Mouse (Mus musculus) hindbrain, embryonic 13.5 days (tissue): Measurements from ENCODE around the gene Dazap2. TPM values are rescaled to one million over a fixed set of nuclear protein-coding genes. Genes with fewer than 3 reads are reported as not detected.
"Not testable (repeated sequence)": the region's sequence is repeated elsewhere in the genome, so short reads cannot be mapped to it uniquely, and the experiment has no call there.

Experiments used
- ATAC-seq: fragments of 200-750 bp; cut with Nextera tagmentation; 2 replicates; pipeline ENCODE4 v1.8.0; 2017; ENCODE audit warnings: moderate TSS enrichment; ENCODE audit not compliant: low FRiP score
- H3K27ac ChIP-seq: fragments of 300-500 bp; sonication (generic); 2 replicates; pipeline ENCODE4 v1.5.1; 2015; ENCODE audit warnings: inconsistent platforms, mild to moderate bottlenecking, moderate library complexity
- H3K27me3 ChIP-seq: fragments of 300-500 bp; sonication (generic); 2 replicates; pipeline ENCODE4 v1.6.1; 2015; ENCODE audit warnings: mild to moderate bottlenecking, inconsistent platforms
- H3K36me3 ChIP-seq: fragments of 300-500 bp; sonication (generic); 2 replicates; pipeline ENCODE4 v1.6.1; 2015; ENCODE audit warnings: mild to moderate bottlenecking, inconsistent platforms
- H3K4me1 ChIP-seq: fragments of 300-500 bp; sonication (generic); replicated peaks from 2 replicates; pipeline ENCODE4 v1.6.1; 2015; ENCODE audit warnings: inconsistent platforms
- H3K4me2 ChIP-seq: fragments of 300-500 bp; sonication (generic); 2 replicates; pipeline ENCODE4 v1.6.1; 2015; ENCODE audit warnings: inconsistent platforms, mild to moderate bottlenecking, moderate library complexity
- H3K4me3 ChIP-seq: fragments of 300-500 bp; sonication (generic); 2 replicates; pipeline ENCODE4 v1.5.1; 2015; ENCODE audit warnings: mild to moderate bottlenecking, inconsistent platforms
- H3K9ac ChIP-seq: fragments of 300-500 bp; sonication (generic); 2 replicates; pipeline ENCODE4 v1.6.1; 2015; ENCODE audit warnings: mild to moderate bottlenecking, inconsistent platforms
- H3K9me3 ChIP-seq: fragments of 300-500 bp; sonication (generic); 2 replicates; pipeline ENCODE4 v1.6.1; 2016; ENCODE audit warnings: inconsistent platforms
- WGBS: fragments of 180-500 bp; shearing (Covaris S2); methylation state at CpG from one replicate; pipeline ENCODE4 v1.1.7; 2015; 5-methylcytosine and 5-hydroxymethylcytosine counted together
- polyA plus RNA-seq: library from polyadenylated mRNA; unstranded; fragments of >200 nt; fragmentation: Nextera tagmentation; extraction: Ambion mirVana; gene quantifications from 2 replicates; pipeline ENCODE4 v1.2.1, GENCODE M21; 2015

Gene Dazap2
- polyA plus RNA-seq, 1 experiment from 2014 or later = 150 TPM

- Histone ChIP-seq H3K4me2 (no peak overlapping the region), H3K36me3 (peaks cover 66% of the 10 kb centered on the region), H3K27ac (no peak overlapping the region), H3K4me1 (no peaks in the 10 kb centered on the region), H3K27me3 (no peaks in the 10 kb centered on the region), H3K4me3 (no peak overlapping the region), H3K9ac (no peak overlapping the region), H3K9me3 (no peaks in the 10 kb centered on the region)
- 71% methylated on average over 8 of the region's 8 CpGs for WGBS
- no peak for ATAC-seq
These were observed 24.7 kb upstream of the Dazap2 start for GRCm38 (mm10) chr15:100590436-100590835.

DNA sequence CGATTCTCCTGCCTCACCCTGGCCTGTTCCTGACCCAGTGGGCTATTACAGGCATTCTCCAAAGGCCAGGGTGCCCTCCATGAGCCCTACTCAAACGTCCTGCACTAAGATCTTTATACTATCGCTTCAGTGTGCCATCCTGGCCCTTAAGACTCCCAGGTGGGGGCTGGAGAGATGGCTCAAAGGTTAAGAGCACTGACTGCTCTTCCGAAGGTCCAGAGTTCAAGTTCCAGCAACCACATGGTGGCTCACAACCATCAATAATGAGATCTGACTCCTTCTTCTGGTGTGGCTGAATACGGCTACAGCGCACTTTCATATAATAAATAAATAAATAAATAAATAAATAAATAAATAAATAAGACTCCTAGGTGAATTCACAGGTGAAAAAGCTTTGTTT, 22.3 kb upstream of the Dazap2 start:
- Histone ChIP-seq H3K4me1 (no peaks in the 10 kb centered on the region), H3K36me3 (peaks cover 42% of the 10 kb centered on the region), H3K4me2 (no peak overlapping the region), H3K27ac (no peak overlapping the region), H3K9me3 (no peaks in the 10 kb centered on the region), H3K27me3 (no peaks in the 10 kb centered on the region), H3K9ac (no peak overlapping the region), H3K4me3 (no peak overlapping the region)
- ATAC-seq = no peak
- 83% methylated on average over 6 of the region's 6 CpGs for WGBS

- Histone ChIP-seq H3K4me3 (peak overlapping the region; percentile 80), H3K9me3 (no peaks in the 10 kb centered on the region), H3K27me3 (peaks cover 14% of the 10 kb centered on the region; the same call in 1 of the 2 replicates), H3K4me2 (peak overlapping the region; percentile 80), H3K36me3 (peaks cover 7% of the 10 kb centered on the region), H3K4me1 (peaks cover 19% of the 10 kb centered on the region), H3K9ac (peak overlapping the region; percentile 95), H3K27ac (peak overlapping the region; percentile 91)
- ATAC-seq = no peak
- WGBS = 29% methylated on average over 9 of the region's 9 CpGs
These were observed 16.8 kb upstream of the Dazap2 start for GRCm38 (mm10) chr15:100598287-100598882.

- peak overlapping the region; percentile 80 for H3K4me3 ChIP-seq
- no peaks in the 10 kb centered on the region for H3K9me3 ChIP-seq
- peaks cover 18% of the 10 kb centered on the region; the same call in 1 of the 2 replicates for H3K27me3 ChIP-seq
- peak overlapping the region; percentile 80 for H3K4me2 ChIP-seq
- no peak for ATAC-seq
- H3K27ac ChIP-seq = peak overlapping the region; percentile 91
- peak overlapping the region; percentile 95 for H3K9ac ChIP-seq
- H3K36me3 ChIP-seq = peaks cover 4% of the 10 kb centered on the region
- peaks cover 19% of the 10 kb centered on the region for H3K4me1 ChIP-seq
- WGBS = 0% methylated on average over 12 of the region's 12 CpGs
These were observed 16.3 kb upstream of the Dazap2 start for GRCm38 (mm10) chr15:100598883-100599275.

GRCm38 (mm10) chr15:100599276-100600046, 15.7 kb upstream of the Dazap2 start, which contains the start of gene Pou6f1:
Pou6f1 (minus strand) TSS chr15:100599984.
- peaks cover 20% of the 10 kb centered on the region for H3K4me1 ChIP-seq
- H3K9ac ChIP-seq = peak within 1 kb of the TSS; percentile 95
- 2% methylated on average over 67 of the region's 76 CpGs for WGBS
- peak; percentile 70 for ATAC-seq
- peak within 1 kb of the TSS; percentile 80 for H3K4me3 ChIP-seq
- peak within 1 kb of the TSS; percentile 91 for H3K27ac ChIP-seq
- H3K9me3 ChIP-seq = no peaks in the 10 kb centered on the region
- H3K36me3 ChIP-seq = no peaks in the 10 kb centered on the region
- peak within 1 kb of the TSS; percentile 80 for H3K4me2 ChIP-seq
- H3K27me3 ChIP-seq = peaks cover 18% of the 10 kb centered on the region; the same call in 1 of the 2 replicates

DNA sequence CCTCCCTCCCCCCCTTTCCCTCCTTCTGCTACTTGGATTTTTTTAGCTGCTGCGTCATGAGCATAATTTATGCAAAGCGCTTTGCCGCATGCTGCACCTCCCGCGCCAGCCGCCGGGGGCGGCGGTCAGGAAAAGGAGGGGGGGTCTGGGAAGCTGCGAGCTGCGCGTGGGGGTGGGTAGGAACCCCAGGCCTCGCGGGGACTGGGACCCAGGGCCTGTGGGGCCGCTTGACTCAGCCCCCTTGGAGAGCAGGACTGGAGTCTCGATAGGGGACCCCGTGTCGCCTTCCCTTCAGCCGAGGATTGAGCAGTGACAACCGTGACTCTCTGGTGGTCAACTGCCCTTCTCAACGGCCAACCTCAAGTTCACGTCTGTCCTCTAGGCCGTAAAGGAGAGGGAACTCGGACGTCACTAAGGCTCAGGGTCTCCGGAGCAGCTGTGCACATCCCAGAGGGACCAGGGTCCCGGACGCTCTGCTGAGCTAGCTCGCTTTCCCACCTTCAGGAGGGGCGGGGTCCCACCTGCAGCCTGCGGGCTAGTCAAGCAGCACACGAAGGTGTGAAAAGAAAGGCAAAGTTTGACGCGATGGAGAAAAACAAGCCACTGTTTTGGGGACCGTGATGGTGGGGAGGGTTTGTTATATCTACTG, 15.0 kb upstream of the Dazap2 start:
- H3K4me3 ChIP-seq = peak overlapping the region; percentile 80
- H3K36me3 ChIP-seq = no peaks in the 10 kb centered on the region
- H3K9ac ChIP-seq = peak overlapping the region; percentile 95
- peaks cover 18% of the 10 kb centered on the region; the same call in 1 of the 2 replicates for H3K27me3 ChIP-seq
- peak; percentile 72 for ATAC-seq
- H3K27ac ChIP-seq = peak overlapping the region; percentile 91
- H3K9me3 ChIP-seq = no peaks in the 10 kb centered on the region
- H3K4me2 ChIP-seq = peak overlapping the region; percentile 80
- H3K4me1 ChIP-seq = peaks cover 27% of the 10 kb centered on the region
- 1% methylated on average over 28 of the region's 35 CpGs for WGBS

DNA sequence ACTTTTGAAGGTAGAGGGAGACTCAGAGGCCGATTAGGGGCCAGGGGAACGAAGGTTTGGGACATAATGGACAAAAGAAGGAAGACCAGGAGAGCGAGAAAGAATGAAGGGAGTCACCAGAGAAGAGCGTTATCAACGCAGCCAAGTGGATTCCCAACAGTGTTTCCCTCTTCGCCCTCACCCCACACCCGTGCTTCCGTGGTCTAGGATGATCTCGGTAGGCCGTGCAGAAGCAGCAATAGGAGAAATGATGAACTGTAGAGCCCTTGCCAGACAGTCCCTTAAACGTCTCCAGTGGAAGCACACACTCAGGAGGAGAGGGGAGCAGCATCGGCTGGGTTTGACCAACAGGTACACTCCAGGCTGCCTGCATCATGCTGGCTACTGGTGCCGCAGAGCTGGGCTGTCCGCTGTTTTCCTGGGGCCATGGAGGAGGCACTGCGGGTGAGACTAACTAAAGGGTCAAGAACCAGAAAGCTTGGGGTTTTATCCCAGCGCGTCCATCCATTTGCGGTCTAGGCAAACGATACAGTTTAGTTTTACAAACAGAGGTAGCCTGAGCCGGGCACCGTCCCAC, 14.4 kb upstream of the Dazap2 start:
- H3K27ac ChIP-seq = no peak overlapping the region
- no peaks in the 10 kb centered on the region for H3K36me3 ChIP-seq
- no peak for ATAC-seq
- peaks cover 18% of the 10 kb centered on the region; the same call in 1 of the 2 replicates for H3K27me3 ChIP-seq
- H3K9ac ChIP-seq = no peak overlapping the region
- H3K4me1 ChIP-seq = peaks cover 32% of the 10 kb centered on the region
- peak overlapping the region; percentile 80; the same call in 1 of the 2 replicates for H3K4me3 ChIP-seq
- H3K4me2 ChIP-seq = peak overlapping the region; percentile 80
- no peaks in the 10 kb centered on the region for H3K9me3 ChIP-seq
- WGBS = 17% methylated on average over 21 of the region's 21 CpGs

DNA sequence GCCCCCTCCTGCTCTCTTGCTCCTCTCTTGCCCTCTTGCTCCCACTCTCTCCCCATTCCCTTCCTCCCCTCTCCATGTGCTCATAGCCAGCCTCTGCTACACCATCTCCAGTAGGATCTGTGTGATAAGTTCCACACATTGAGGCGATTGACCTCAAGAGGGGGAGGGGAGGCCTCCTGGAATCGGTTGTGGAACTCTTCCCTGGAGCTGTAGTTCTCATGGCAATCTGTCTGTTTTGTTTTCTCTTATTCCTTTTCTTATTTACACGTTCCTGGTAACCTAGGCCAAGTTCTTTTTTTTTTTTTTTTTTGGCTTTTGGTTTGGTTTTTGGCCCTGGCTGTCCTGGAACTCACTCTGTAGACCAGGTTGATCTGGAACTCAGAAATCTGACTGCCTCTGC, 13.5 kb upstream of the Dazap2 start:
- Histone ChIP-seq H3K9me3 (no peaks in the 10 kb centered on the region), H3K4me3 (no peak overlapping the region), H3K4me1 (peaks cover 32% of the 10 kb centered on the region), H3K27me3 (peaks cover 18% of the 10 kb centered on the region; the same call in 1 of the 2 replicates), H3K4me2 (no peak overlapping the region), H3K9ac (no peak overlapping the region; the same call in 1 of the 2 replicates), H3K27ac (no peak overlapping the region), H3K36me3 (no peaks in the 10 kb centered on the region)
- ATAC-seq = no peak
- 63% methylated on average over 3 of the region's 3 CpGs for WGBS

GRCm38 (mm10) chr15:100606677-100607076, 8.5 kb upstream of the Dazap2 start:
- not testable (repeated sequence) for ATAC-seq, H3K9ac ChIP-seq, H3K9me3 ChIP-seq, H3K36me3 ChIP-seq, H3K27ac ChIP-seq, H3K4me3 ChIP-seq, H3K4me2 ChIP-seq, H3K27me3 ChIP-seq
- whole genome bisulfite sequencing = 90% methylated on average over 8 of the region's 8 CpGs
- peaks cover 13% of the 10 kb centered on the region for H3K4me1 ChIP-seq

GRCm38 (mm10) chr15:100611951-100612350, 3.2 kb upstream of the Dazap2 start:
- no peak overlapping the region for H3K9ac ChIP-seq
- H3K4me3 ChIP-seq = no peak overlapping the region
- WGBS = 82% methylated on average over 7 of the region's 7 CpGs
- no peaks in the 10 kb centered on the region for H3K9me3 ChIP-seq
- no peaks in the 10 kb centered on the region; the same call in 1 of the 2 replicates for H3K36me3 ChIP-seq
- H3K27ac ChIP-seq = no peak overlapping the region
- H3K4me1 ChIP-seq = peaks cover 22% of the 10 kb centered on the region
- no peak overlapping the region for H3K4me2 ChIP-seq
- no peaks in the 10 kb centered on the region for H3K27me3 ChIP-seq
- no peak for ATAC-seq

DNA sequence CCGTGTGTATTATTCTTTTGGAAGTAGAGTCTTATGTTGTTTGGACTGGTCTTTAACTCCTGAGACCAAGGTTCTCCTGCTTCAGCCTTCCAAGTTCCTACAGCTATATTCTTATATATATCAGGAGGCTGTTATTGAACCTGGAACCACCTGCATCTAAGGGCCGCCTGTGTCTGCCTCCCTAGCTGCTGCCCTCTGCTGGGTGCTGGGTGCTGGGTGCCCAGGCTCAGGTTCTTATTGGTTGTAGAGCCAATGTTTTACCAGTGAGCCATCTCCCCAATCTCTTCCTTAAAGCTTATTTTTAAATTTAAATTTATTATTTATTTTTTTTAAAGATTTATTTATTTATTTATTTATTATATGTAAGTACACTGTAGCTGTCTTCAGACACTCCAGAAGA, 2.7 kb upstream of the Dazap2 start:
- Histone ChIP-seq H3K9ac (no peak overlapping the region), H3K36me3 (peaks cover under 1% of the 10 kb centered on the region), H3K27ac (no peak overlapping the region), H3K4me3 (no peak overlapping the region), H3K27me3 (no peaks in the 10 kb centered on the region), H3K4me2 (no peak overlapping the region), H3K4me1 (peaks cover 25% of the 10 kb centered on the region), H3K9me3 (no peaks in the 10 kb centered on the region)
- WGBS = 76% methylated on average over 2 of the region's 2 CpGs
- no peak for ATAC-seq

- H3K27me3 ChIP-seq = no peaks in the 10 kb centered on the region
- H3K4me2 ChIP-seq = peak overlapping the region; percentile 63
- peaks cover 12% of the 10 kb centered on the region for H3K36me3 ChIP-seq
- WGBS = 8% methylated on average over 16 of the region's 16 CpGs
- ATAC-seq = no peak
- H3K9me3 ChIP-seq = no peaks in the 10 kb centered on the region
- H3K9ac ChIP-seq = no peak overlapping the region
- peak overlapping the region; percentile 15; the same call in 1 of the 2 replicates for H3K4me3 ChIP-seq
- peaks cover 25% of the 10 kb centered on the region for H3K4me1 ChIP-seq
- 0 out of 2 replicates have a peak overlapping the region, but pooled peaks have one; percentile 6 for H3K27ac ChIP-seq
These were observed 1.6 kb upstream of the Dazap2 start for GRCm38 (mm10) chr15:100613584-100613983.
